Mouse (Mus musculus): ENCODE measurements around the gene Rhox2h. TPM values are rescaled to one million over a fixed set of nuclear protein-coding genes. Genes with fewer than 3 reads are reported as not detected.

The Rhox2h gene
- not detected for polyA plus RNA-seq (2017; shearing (Covaris generic))

GRCm38 (mm10) chrX:37673177-37673576, at the start of gene Rhox2h:
Gene Rhox2h (minus strand): TSS chrX:37673277.

GRCm38 (mm10) chrX:37668664-37669063, 4.4 kb downstream of the Rhox2h start, which contains the start of gene Rhox3h:
Gene Rhox3h (minus strand): TSS chrX:37668764.

GRCm38 (mm10) chrX:37651227-37651626, 21.9 kb downstream of the Rhox2h start, which contains the start of gene Rhox4g:
Gene Rhox4g (minus strand): TSS chrX:37651327.

GRCm38 (mm10) chrX:37643370-37643769, 29.7 kb downstream of the Rhox2h start, which contains the start of gene Rhox2g:
Gene Rhox2g (minus strand): TSS chrX:37643470.

GRCm38 (mm10) chrX:37628512-37628911, 44.6 kb downstream of the Rhox2h start, which contains the start of gene Rhox3g:
Gene Rhox3g (minus strand): TSS chrX:37628612.

Other genes with a start within 250 kb of the Rhox2h start
- gene Rhox4b, start 240.8 kb downstream of the Rhox2h start, polyA plus RNA-seq (2017; shearing (Covaris generic)): under 1 TPM in 1 of 2 experiments, not detected in 1; 0.55 TPM
- gene Rhox2c, start 219.6 kb downstream of the Rhox2h start, polyA plus RNA-seq (2017; shearing (Covaris generic)): not detected
- not detected for gene Rhox3c, start 214.7 kb downstream of the Rhox2h start, polyA plus RNA-seq (2017; shearing (Covaris generic))
- not detected for gene Rhox4c, start 192.9 kb downstream of the Rhox2h start, polyA plus RNA-seq (2017; shearing (Covaris generic))
- gene Rhox2d, start 179.8 kb downstream of the Rhox2h start, polyA plus RNA-seq (2017; shearing (Covaris generic)): not detected
- gene Rhox4d, start 158.9 kb downstream of the Rhox2h start, polyA plus RNA-seq (2017; shearing (Covaris generic)): under 1 TPM in 1 of 2 experiments, not detected in 1; 0.25 TPM
- not detected for gene Rhox2e, start 142.8 kb downstream of the Rhox2h start, polyA plus RNA-seq (2017; shearing (Covaris generic))
- gene Rhox3e, start 131.3 kb downstream of the Rhox2h start, polyA plus RNA-seq (2017; shearing (Covaris generic)): not detected
- under 1 TPM in 1 of 2 experiments, not detected in 1; 0.57 TPM for gene Rhox4e, start 115.9 kb downstream of the Rhox2h start, polyA plus RNA-seq (2017; shearing (Covaris generic))
- gene Rhox2f, start 101.9 kb downstream of the Rhox2h start, polyA plus RNA-seq (2017; shearing (Covaris generic)): not detected
- gene Rhox3f, start 92.3 kb downstream of the Rhox2h start, polyA plus RNA-seq (2017; shearing (Covaris generic)): not detected
- not detected for gene Rhox4f, start 65.6 kb downstream of the Rhox2h start, polyA plus RNA-seq (2017; shearing (Covaris generic))
- not detected for gene Rhox3g, start 44.7 kb downstream of the Rhox2h start, polyA plus RNA-seq (2017; shearing (Covaris generic))
- not detected for gene Rhox2g, start 29.8 kb downstream of the Rhox2h start, polyA plus RNA-seq (2017; shearing (Covaris generic))
- gene Rhox4g, start 21.9 kb downstream of the Rhox2h start, polyA plus RNA-seq (2017; shearing (Covaris generic)): under 1 TPM in 1 of 2 experiments, not detected in 1; 0.31 TPM
- gene Rhox3h, start 4.5 kb downstream of the Rhox2h start, polyA plus RNA-seq (2017; shearing (Covaris generic)): not detected
- not detected for gene Rhox5, start 131.6 kb upstream of the Rhox2h start, polyA plus RNA-seq (2017; shearing (Covaris generic))
- not detected for gene Rhox6, start 153.6 kb upstream of the Rhox2h start, polyA plus RNA-seq (2017; shearing (Covaris generic))
- gene Rhox7a, start 158.4 kb upstream of the Rhox2h start, polyA plus RNA-seq (2017; shearing (Covaris generic)): not detected
- under 1 TPM in 1 of 2 experiments, not detected in 1; 0.20 TPM for gene Rhox8, start 205.7 kb upstream of the Rhox2h start, polyA plus RNA-seq (2017; shearing (Covaris generic))
- gene Rhox7b, start 224.0 kb upstream of the Rhox2h start, polyA plus RNA-seq (2017; shearing (Covaris generic)): not detected
- gene Rhox9, start 228.5 kb upstream of the Rhox2h start, polyA plus RNA-seq (2017; shearing (Covaris generic)): under 1 TPM in 1 of 2 experiments, not detected in 1; 0.27 TPM

Measured in activated CD4-positive, CD25-positive, alpha-beta regulatory T cell (primary cell).